Mouse (Mus musculus) midbrain, postnatal 0 days (tissue): ENCODE measurements at regions not wholly inside any gene's neighbourhood (a gene's known extent, or its start where the extent isn't known, plus 50 kb on each side); places are given as distances from the start of the nearest gene placed in this dataset.

Experiments
- ATAC-seq: fragments of 200-750 bp; cut with Nextera tagmentation; 2 replicates; pipeline ENCODE4 v1.8.0; 2017; ENCODE audit warnings: moderate number of reproducible peaks, mild to moderate bottlenecking, moderate TSS enrichment, moderate library complexity; ENCODE audit not compliant: low FRiP score
- DNase-seq: peaks from one replicate; pipeline ENCODE4 v3.0.0-alpha.2; 2015; ENCODE audit warnings: low spot score
- H3K27ac ChIP-seq: fragments of 300-500 bp; sonication (generic); 2 replicates; pipeline ENCODE4 v1.5.1; 2014; ENCODE audit warnings: low read depth, mild to moderate bottlenecking, low read length, mixed read lengths
- H3K27me3 ChIP-seq: fragments of 300-500 bp; sonication (generic); 2 replicates; pipeline ENCODE4 v1.6.1; 2014; ENCODE audit warnings: low read length, control low read depth, mixed read lengths; ENCODE audit not compliant: insufficient read depth
- H3K36me3 ChIP-seq: fragments of 300-500 bp; sonication (generic); 2 replicates; pipeline ENCODE4 v1.6.1; 2014; ENCODE audit warnings: low read length, control low read depth, mixed read lengths; ENCODE audit not compliant: insufficient read depth
- H3K4me1 ChIP-seq: fragments of 300-500 bp; sonication (generic); 2 replicates; pipeline ENCODE4 v1.6.1; 2014; ENCODE audit warnings: mild to moderate bottlenecking, control low read depth, antibody characterized with exemption, low read length, mixed read lengths; ENCODE audit not compliant: insufficient read depth
- H3K4me2 ChIP-seq: fragments of 300-500 bp; sonication (generic); 2 replicates; pipeline ENCODE4 v1.6.1; 2014; ENCODE audit warnings: low read depth, mild to moderate bottlenecking, low read length, mixed read lengths; ENCODE audit not compliant: poor library complexity, severe bottlenecking
- H3K4me3 ChIP-seq: fragments of 300-500 bp; sonication (generic); 2 replicates; pipeline ENCODE4 v1.5.1; 2014; ENCODE audit warnings: low read depth, mild to moderate bottlenecking, low read length, moderate library complexity
- H3K9ac ChIP-seq: fragments of 300-500 bp; sonication (generic); replicated peaks from 2 replicates; pipeline ENCODE4 v1.6.1; 2014; ENCODE audit warnings: mild to moderate bottlenecking, low read length, moderate library complexity, mixed read lengths; ENCODE audit not compliant: poor library complexity, severe bottlenecking
- H3K9me3 ChIP-seq: fragments of 300-500 bp; sonication (generic); 2 replicates; pipeline ENCODE4 v1.6.1; 2016; ENCODE audit warnings: low read length, control low read depth
- CTCF ChIP-seq: IDR thresholded peaks from 2 replicates; pipeline ENCODE4 v1.5.1; 2016; ENCODE audit warnings: antibody characterized with exemption, mild to moderate bottlenecking
- WGBS: fragments of 180-500 bp; shearing (Covaris S2); extraction: QIAGEN DNeasy Blood & Tissue Kit; methylation state at CpG from one replicate; pipeline ENCODE4 v1.1.7; 2014; 5-methylcytosine and 5-hydroxymethylcytosine counted together

- ATAC-seq: no peak
- no peak for TF ChIP-seq CTCF
- Histone ChIP-seq H3K36me3 (no peaks in the 10 kb centered on the region), H3K27me3 (no peaks in the 10 kb centered on the region), H3K4me3 (no peak overlapping the region), H3K9ac (no peak overlapping the region), H3K9me3 (no peaks in the 10 kb centered on the region), H3K4me2 (no peak overlapping the region), H3K4me1 (no peaks in the 10 kb centered on the region), H3K27ac (no peak overlapping the region)
- WGBS: 85% methylated on average over 3 of the region's 3 CpGs
- DNase-seq: no peak
Measured at GRCm38 (mm10) chr12:15993866-15994265, 177.1 kb upstream of the Trib2 start.

- DNase-seq (no peak), ATAC-seq (no peak)
- Histone ChIP-seq H3K27ac (no peak overlapping the region), H3K9me3 (no peaks in the 10 kb centered on the region), H3K4me2 (no peak overlapping the region), H3K4me1 (peaks cover 2% of the 10 kb centered on the region; the same call in 1 of the 2 replicates), H3K9ac (no peak overlapping the region), H3K4me3 (no peak overlapping the region), H3K36me3 (no peaks in the 10 kb centered on the region), H3K27me3 (no peaks in the 10 kb centered on the region)
- TF ChIP-seq CTCF: no peak
Measured at GRCm38 (mm10) chr12:15986351-15986750, 169.6 kb upstream of the Trib2 start.

GRCm38 (mm10) chr12:15985649-15986048 is 168.9 kb upstream of the Trib2 start:
- H3K27ac ChIP-seq: no peak overlapping the region
- WGBS: 85% methylated on average over 2 of the region's 2 CpGs
- no peaks in the 10 kb centered on the region for H3K9me3 ChIP-seq
- H3K4me2 ChIP-seq: no peak overlapping the region
- no peak for DNase-seq
- no peak overlapping the region for H3K9ac ChIP-seq
- no peak for ATAC-seq
- H3K27me3 ChIP-seq: no peaks in the 10 kb centered on the region
- H3K36me3 ChIP-seq: no peaks in the 10 kb centered on the region
- no peak for TF ChIP-seq CTCF
- peaks cover 4% of the 10 kb centered on the region; the same call in 1 of the 2 replicates for H3K4me1 ChIP-seq
- no peak overlapping the region for H3K4me3 ChIP-seq

GRCm38 (mm10) chr12:15983591-15984300 is 167.0 kb upstream of the Trib2 start:
- Histone ChIP-seq H3K9me3 (no peaks in the 10 kb centered on the region), H3K27me3 (no peaks in the 10 kb centered on the region), H3K4me1 (peaks cover 4% of the 10 kb centered on the region; the same call in 1 of the 2 replicates), H3K27ac (no peak overlapping the region), H3K4me3 (no peak overlapping the region), H3K4me2 (no peak overlapping the region), H3K36me3 (no peaks in the 10 kb centered on the region), H3K9ac (no peak overlapping the region)
- ATAC-seq (no peak), DNase-seq (no peak)
- 88% methylated on average over 11 of the region's 11 CpGs for WGBS
- no peak for TF ChIP-seq CTCF

- H3K9me3 ChIP-seq: no peaks in the 10 kb centered on the region
- no peak overlapping the region for H3K4me2 ChIP-seq
- TF ChIP-seq CTCF: no peak
- peaks cover 4% of the 10 kb centered on the region; the same call in 1 of the 2 replicates for H3K4me1 ChIP-seq
- no peak overlapping the region for H3K27ac ChIP-seq
- no peaks in the 10 kb centered on the region for H3K36me3 ChIP-seq
- no peak overlapping the region for H3K9ac ChIP-seq
- DNase-seq (no peak), ATAC-seq (no peak)
- WGBS: 39% methylated on average over 1 of the region's 1 CpGs
- H3K4me3 ChIP-seq: no peak overlapping the region
- H3K27me3 ChIP-seq: no peaks in the 10 kb centered on the region
Measured at GRCm38 (mm10) chr12:15981741-15982140, 165.0 kb upstream of the Trib2 start.

- DNase-seq (no peak), ATAC-seq (no peak)
- Histone ChIP-seq H3K4me3 (no peak overlapping the region), H3K9ac (no peak overlapping the region), H3K27me3 (no peaks in the 10 kb centered on the region), H3K4me1 (peaks cover 4% of the 10 kb centered on the region; the same call in 1 of the 2 replicates), H3K27ac (no peak overlapping the region), H3K36me3 (no peaks in the 10 kb centered on the region), H3K9me3 (no peaks in the 10 kb centered on the region), H3K4me2 (no peak overlapping the region)
- 97% methylated on average over 7 of the region's 7 CpGs for WGBS
- TF ChIP-seq CTCF: no peak
Measured at GRCm38 (mm10) chr12:15979233-15979632, 162.5 kb upstream of the Trib2 start.
